Mouse (Mus musculus) layer of hippocampus, postnatal 10 days (tissue): ENCODE results near the gene Lmbr1. TPM values are rescaled to one million over a fixed set of nuclear protein-coding genes. Genes with fewer than 3 reads are reported as not detected.
"Not testable (repeated sequence)": the region's sequence is repeated elsewhere in the genome, so short reads cannot be mapped to it uniquely, and the experiment has no call there.

Experiments
- DNase-seq, 2 experiments: peaks; one replicate each; pipeline ENCODE4 v3.0.0; 2021; ENCODE audit warnings: low spot score in 2 of 2
- long read RNA-seq: library from polyadenylated mRNA; stranded (forward); transcript quantifications from one replicate; pipeline ENCODE4 v2.0.0, GENCODE M21; 2023
- total RNA-seq, 2 experiments: library from RNA; stranded (reverse); gene quantifications; 2 replicates each; pipeline ENCODE4 v1.2.3; 2021

The Lmbr1 gene
- 10 to 100 TPM; 34.1 to 39.2 TPM for total RNA-seq
- long read RNA-seq, full-length matches to known transcripts: 17 of 37 reads
- long read RNA-seq, partial matches to known transcripts: 2 of 37 reads
- long read RNA-seq, other reads (novel, unspliced or antisense): 18 of 37 reads

DNA sequence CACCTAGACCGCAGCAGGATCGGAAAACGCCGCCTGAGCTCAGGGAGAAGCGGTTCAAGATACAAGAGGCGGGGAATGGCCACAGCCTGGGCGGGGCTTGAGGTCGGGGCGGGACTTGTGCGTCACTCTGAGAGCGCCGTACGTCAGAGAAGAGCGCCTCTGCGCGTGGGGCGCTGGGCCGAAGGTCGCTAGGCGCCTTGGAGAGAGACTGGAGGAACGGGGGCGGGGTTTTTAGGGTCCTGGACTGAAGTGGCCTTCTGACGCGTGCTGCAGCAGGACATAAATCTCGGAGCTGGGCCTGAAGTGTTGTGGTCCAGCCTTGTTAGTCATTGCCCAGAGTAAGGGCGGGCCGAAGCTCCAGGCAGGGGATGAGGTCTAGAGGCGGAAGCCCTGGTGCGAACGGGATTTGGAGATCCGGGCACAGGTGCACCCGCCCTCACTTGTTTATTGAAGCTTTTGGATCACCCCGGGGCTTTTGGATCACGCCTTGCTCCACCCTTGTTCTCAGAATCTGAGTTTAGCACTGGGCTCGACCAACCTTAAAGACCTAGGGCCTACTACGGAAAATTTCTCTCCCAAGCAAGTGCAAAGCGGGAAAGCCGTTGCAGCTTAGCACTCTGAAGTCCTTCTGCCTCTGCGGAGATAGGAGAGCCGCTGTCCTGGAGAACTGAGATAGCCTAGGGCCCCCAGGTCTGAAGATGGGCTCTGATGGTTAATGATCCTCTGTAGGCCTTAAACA lies at the start of gene Lmbr1:
Lmbr1 (minus strand) TSS at position 93 of the 739 bp plus-strand sequence.
- peak; percentile 95 for DNase-seq

DNA sequence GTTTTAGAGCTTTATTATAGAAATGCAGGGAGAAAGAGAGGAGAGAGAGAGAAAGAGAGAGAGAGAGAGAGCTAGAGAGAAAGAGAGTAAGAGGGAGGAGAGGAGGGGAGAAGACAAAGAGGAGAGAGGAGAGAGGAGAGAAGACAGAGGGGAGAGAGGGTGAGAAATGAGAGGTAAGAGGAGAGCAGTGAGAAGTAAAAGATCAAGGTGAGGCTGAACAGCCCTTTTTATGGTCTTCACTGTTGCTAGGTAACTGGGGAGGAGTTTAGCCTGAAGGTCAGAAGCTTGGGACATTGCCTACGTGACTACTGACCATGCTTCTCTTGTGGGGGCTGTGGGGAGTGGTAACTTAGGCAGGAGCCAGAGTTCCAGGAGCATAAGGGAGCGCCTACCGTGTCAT lies 45.1 kb upstream of the Lmbr1 start:
- DNase-seq: not testable (repeated sequence)

GRCm38 (mm10) chr5:29413041-29413440 lies 34.9 kb upstream of the Lmbr1 start:
- DNase-seq: no peak

GRCm38 (mm10) chr5:29410854-29411253 lies 32.7 kb upstream of the Lmbr1 start:
- DNase-seq: no peak

GRCm38 (mm10) chr5:29398427-29398826 lies 20.2 kb upstream of the Lmbr1 start:
- DNase-seq: no peak

GRCm38 (mm10) chr5:29388944-29389765 lies 11.0 kb upstream of the Lmbr1 start:
- DNase-seq: peak; percentile 74 to 84

DNA sequence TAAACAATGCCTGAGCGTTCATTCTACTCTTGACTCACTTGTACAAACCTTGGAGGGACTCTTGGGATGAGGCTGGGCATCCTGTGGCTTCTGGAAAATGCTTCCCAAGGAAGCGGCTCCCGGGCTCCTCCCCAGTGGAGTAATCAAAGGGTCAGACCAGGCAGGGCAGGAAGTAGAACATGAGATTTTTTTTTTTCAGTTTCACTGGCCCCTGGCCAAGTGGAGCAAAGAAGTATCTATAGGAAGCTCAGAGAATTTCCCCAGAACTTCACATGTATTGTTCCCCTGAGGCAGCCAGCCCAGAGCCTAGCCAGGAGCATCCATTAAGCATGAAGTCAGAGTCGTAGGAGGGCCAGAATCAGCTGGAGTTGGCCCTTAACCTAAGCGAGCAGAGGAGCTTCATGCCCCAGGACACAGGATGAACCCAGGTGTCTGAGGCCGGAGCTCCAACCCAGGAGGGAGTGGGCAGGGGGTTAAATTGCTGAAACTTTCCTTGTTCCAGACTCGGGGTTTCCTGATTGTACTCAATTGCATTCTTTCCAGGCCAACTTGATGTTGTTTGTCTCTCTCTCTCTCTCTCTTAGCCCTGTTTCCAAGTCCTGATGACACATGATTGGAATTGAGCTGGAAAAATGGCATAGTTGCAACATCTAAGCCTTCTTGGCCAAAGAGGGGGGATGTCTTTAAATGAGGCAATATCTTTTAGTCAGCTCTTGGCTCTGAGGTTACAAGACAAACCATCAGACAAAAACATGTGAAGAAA lies 10.2 kb upstream of the Lmbr1 start:
- DNase-seq: no peak

GRCm38 (mm10) chr5:29387591-29387990 lies 9.4 kb upstream of the Lmbr1 start:
- DNase-seq: no peak

DNA sequence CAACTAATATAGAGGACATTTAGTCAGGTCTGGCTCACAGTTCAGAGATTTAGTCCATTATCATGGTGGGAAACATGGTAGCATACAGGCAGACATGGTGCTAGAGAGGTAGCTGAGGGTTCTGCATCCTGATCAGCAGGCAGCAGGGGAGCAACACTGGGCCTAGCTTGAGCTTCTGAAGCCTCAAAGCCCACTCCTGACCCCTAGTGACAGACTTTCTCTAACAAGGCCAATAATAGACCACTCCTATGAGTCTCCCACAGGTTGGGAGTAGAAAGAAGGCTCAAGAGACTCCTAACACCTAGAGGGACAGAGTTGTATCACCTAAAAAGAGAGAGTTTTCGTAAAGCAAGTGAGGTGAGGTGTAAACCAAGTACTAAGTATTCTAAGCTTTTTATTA lies 4.6 kb upstream of the Lmbr1 start:
- DNase-seq: no peak

GRCm38 (mm10) chr5:29380091-29380490 lies 1.9 kb upstream of the Lmbr1 start:
- no peak for DNase-seq

- DNase-seq: no peak
These were observed 446 bp downstream of the Lmbr1 start for GRCm38 (mm10) chr5:29377590-29378297.

- no peak for DNase-seq
These were observed 14.7 kb downstream of the Lmbr1 start for GRCm38 (mm10) chr5:29363511-29363910.

DNA sequence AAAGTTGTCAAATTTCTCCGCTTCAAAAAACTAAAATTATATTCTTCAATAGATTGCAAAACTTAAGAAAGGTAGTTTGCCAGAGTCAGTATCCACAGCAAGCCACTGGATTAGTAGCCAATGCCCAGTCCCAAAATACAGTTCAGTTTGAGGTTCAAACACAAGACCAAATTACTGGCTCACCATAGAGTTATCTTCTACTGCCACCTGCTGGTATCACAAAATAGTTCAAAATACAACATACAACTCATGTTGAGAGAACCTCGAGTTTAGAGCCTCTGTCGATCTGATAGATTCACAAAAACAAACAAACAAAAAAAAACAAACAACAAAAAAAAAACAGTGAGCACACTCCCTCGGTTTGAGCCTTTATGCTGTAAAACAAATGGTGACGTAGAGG lies 42.4 kb downstream of the Lmbr1 start:
- DNase-seq: no peak

DNA sequence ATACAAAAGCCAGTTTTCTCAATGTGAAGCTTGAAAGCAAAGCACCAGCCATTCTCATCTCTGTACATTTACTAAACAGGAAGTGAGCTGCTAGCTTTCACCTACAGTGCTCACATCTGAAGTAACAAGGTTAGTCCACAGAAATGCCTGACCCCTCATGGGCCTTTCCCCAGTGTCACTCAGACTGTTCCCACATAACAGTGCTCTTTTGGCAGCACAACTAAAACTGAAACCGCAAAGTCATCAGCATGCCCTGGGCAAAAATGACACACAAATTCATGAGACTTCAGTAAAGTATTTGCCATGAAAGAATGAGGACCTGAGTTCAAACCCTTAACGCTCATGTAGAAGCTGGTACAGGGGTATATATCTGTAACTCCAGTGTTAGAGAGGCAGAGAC lies 55.7 kb downstream of the Lmbr1 start:
- no peak for DNase-seq

DNA sequence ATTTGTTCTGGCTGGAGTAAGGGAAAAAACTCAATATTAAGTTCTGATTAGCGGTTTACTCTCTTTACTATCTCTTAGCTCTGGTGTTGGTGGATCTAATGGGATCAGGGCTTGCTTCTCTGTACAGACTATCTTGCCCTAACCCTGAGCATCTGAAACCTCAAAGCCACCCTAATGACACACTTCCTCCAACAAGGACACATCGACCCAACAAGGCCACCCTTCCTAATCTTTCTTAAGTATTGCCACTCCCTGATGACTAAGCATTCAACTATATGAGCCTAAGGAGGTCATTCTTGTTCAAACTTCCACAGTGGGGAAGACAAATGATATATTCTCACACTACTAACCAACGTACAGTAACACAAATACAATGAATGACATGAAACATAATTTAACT lies 69.0 kb downstream of the Lmbr1 start:
- no peak for DNase-seq

DNA sequence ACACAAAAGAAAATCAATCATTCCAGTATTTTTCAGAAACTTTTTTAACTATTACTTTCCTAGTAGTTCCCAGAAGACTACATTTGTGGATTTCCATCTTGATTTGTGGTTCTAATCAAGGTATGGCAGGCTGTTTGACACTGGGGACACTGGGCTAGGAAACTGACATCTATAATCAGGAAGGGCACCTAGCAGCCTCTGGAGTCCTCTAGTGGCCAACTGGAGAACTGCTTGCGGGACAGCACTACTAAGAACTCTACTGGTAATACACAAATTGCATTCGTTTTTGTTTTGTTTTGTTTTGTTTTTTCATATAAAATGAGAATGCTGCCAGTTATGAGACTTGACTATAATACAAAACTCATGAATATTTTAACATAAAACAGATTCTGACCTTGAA lies 85.0 kb downstream of the Lmbr1 start:
- peak; percentile 77 for DNase-seq

GRCm38 (mm10) chr5:29290110-29290509 lies 88.1 kb downstream of the Lmbr1 start:
- no peak for DNase-seq

- DNase-seq: no peak
These were observed 88.5 kb downstream of the Lmbr1 start for GRCm38 (mm10) chr5:29289703-29290102.

- DNase-seq: no peak
These were observed 97.1 kb downstream of the Lmbr1 start for GRCm38 (mm10) chr5:29281081-29281480.

GRCm38 (mm10) chr5:29274746-29275145 lies 103.4 kb downstream of the Lmbr1 start:
- DNase-seq: no peak

- DNase-seq: no peak
These were observed 104.8 kb downstream of the Lmbr1 start for GRCm38 (mm10) chr5:29273426-29273825.
